Mouse (Mus musculus): ENCODE results near the gene Olfr1124. TPM values are rescaled to one million over a fixed set of nuclear protein-coding genes. Genes with fewer than 3 reads are reported as not detected.

Gene Olfr1124
- total RNA-seq (2023), result not detected

DNA sequence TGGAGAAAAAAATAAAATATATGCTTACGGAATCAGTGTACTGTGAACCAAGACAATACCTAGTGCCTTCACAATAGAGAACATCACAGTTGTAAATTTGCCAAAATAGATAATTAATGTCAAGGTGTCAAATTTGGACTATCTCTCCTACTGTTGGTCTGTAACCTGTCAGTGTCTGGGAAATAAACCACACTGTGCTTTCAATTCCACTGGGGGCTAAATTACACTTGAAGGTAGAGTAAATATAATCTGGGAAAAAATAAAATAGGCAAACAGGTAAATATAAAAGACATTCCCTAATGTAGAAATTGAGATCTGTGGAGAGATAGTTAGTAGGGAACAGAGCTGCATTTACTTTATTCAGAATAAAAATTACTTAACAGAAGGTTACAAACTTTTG lies at the start of gene Olfr1124:
Olfr1124 (plus strand) TSS at position 301 of the 400 bp plus-strand sequence.

GRCm38 (mm10) chr2:87385549-87385948 lies 44.5 kb upstream of the Olfr1124 start, which contains the start of gene Olfr1122:
Gene Olfr1122 (plus strand): TSS chr2:87385849.

GRCm38 (mm10) chr2:87416335-87416734 lies 13.7 kb upstream of the Olfr1124 start, which contains the start of gene Olfr1123:
Gene Olfr1123 (plus strand): TSS chr2:87416635.

DNA sequence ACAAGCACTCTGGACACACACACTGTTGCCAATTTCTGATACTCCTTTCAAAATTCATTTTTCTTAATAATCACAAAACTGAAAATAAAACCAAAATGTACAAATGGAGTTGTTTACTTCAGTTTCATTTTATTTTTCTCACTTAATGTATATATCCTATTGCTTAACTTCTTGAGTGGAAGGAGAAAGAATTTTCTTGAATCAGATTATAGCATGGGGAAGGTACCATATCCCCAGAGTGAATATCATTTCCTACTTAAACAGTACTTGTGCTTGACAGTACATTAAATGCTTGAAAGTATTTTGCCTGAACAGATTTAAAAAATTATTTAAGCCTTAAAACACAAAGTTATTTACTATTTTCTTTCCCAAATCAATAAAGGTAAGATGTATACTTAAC lies 23.6 kb downstream of the Olfr1124 start, which contains the start of gene Olfr1126:
Olfr1126 (plus strand) TSS at position 301 of the 400 bp plus-strand sequence.

Other genes starting within 250 kb of the Olfr1124 start
- gene Olfr1112, start 242.5 kb upstream of the Olfr1124 start, total RNA-seq (2023), result not detected
- not detected for gene Olfr1113, start 221.3 kb upstream of the Olfr1124 start, total RNA-seq (2023)
- gene Olfr1115, start 182.3 kb upstream of the Olfr1124 start, total RNA-seq (2023), result not detected
- gene Olfr1116, start 162.7 kb upstream of the Olfr1124 start, total RNA-seq (2023), result not detected
- not detected for gene Olfr1118, start 122.7 kb upstream of the Olfr1124 start, total RNA-seq (2023)
- gene Olfr1120, start 75.5 kb upstream of the Olfr1124 start, total RNA-seq (2023), result not detected
- not detected for gene Olfr1121, start 60.4 kb upstream of the Olfr1124 start, total RNA-seq (2023)
- 0.38 TPM for gene Olfr1122, start 44.4 kb upstream of the Olfr1124 start, total RNA-seq (2023)
- gene Olfr1123, start 13.6 kb upstream of the Olfr1124 start, total RNA-seq (2023), result not detected
- not detected for gene Olfr1126, start 23.7 kb downstream of the Olfr1124 start, total RNA-seq (2023)
- gene Pramel7, start 66.8 kb downstream of the Olfr1124 start, total RNA-seq (2023), result not detected
- not detected for gene Pramel6, start 76.3 kb downstream of the Olfr1124 start, total RNA-seq (2023)
- gene Olfr153, start 101.5 kb downstream of the Olfr1124 start, total RNA-seq (2023), result not detected
- gene Olfr1128, start 115.3 kb downstream of the Olfr1124 start, total RNA-seq (2023), result not detected
- not detected for gene Olfr1129, start 143.6 kb downstream of the Olfr1124 start, total RNA-seq (2023)
- not detected for gene Olfr1130, start 175.9 kb downstream of the Olfr1124 start, total RNA-seq (2023)
- not detected for gene Olfr1131, start 196.8 kb downstream of the Olfr1124 start, total RNA-seq (2023)
- gene Olfr1132, start 207.3 kb downstream of the Olfr1124 start, total RNA-seq (2023), result not detected
- not detected for gene Olfr1133, start 217.1 kb downstream of the Olfr1124 start, total RNA-seq (2023)
- not detected for gene Olfr1134, start 228.2 kb downstream of the Olfr1124 start, total RNA-seq (2023)
- not detected for gene Olfr1135, start 243.4 kb downstream of the Olfr1124 start, total RNA-seq (2023)

Measured in CD4-positive naive resting alpha-beta T cell, adult 76 days (primary cell).